Mouse (Mus musculus) kidney, postnatal 4 days (tissue): Measurements from ENCODE around the gene Gabbr2.

Source experiments
- DNase-seq, 2 experiments: peaks; one replicate each; pipeline ENCODE4 v3.0.0; 2021; ENCODE audit warnings: mixed read lengths in 2 of 2

Gene Gabbr2

GRCm38 (mm10) chr4:46806876-46807275, 184.8 kb downstream of the Gabbr2 start:
- no peak for DNase-seq

DNA sequence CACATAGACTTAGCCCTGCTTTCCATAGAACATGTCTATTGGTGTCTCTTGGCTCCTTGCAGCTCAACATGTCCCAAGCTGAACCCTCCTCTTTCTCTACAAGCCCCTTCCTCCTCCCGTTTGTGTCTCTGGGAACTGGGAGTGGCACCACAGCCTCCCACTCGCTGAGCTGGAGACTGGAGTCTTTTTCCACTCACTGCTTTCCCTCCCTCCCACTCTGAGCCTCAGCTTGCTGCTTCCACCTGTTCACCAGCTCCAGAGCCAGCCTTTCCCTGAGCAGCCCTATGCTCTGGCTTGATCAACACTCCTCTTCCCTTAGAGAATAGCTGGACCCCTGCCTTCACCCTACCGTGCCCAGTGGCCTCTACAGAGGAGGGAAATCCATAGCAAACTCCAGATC, 185.8 kb downstream of the Gabbr2 start:
- DNase-seq, result no peak

DNA sequence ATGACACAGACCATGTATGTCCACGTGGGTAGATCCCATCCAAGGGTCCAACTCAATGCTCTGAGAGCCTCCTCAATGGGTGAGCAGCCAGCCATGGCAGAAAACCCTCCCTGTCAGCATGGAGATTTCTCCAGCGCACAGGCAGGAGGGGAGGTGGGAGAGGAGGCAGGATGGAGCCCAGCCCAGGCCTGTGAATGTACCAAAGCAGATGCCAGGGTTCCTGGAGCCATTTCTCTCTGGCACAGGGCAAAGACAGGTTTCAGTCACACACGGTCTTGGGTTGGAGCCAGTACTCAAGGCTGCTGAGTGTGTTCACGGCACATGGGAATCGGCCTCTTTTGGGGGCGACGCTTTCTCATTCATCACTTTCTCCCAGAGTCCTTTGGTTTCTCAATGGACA, 189.3 kb downstream of the Gabbr2 start:
- no peak for DNase-seq

DNA sequence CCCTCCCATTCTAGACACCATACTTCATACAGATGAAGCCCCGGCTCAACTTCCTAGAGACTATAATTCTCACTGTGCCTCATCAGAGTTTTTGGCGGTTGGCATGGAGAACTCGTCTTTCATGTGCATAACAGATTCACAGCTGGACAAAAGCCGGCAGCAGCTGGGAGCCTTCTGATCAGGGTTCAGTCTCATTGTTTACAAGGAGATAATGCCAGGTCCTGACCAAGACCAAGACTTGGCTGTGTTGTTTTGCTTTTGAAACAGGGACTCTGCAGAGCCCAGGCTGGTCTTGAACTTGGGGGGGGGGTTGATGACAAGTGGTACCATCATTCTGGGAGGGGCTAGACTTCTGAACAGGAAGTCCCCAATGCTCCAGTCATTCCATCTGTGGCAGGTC, 191.8 kb downstream of the Gabbr2 start:
- no peak for DNase-seq

DNA sequence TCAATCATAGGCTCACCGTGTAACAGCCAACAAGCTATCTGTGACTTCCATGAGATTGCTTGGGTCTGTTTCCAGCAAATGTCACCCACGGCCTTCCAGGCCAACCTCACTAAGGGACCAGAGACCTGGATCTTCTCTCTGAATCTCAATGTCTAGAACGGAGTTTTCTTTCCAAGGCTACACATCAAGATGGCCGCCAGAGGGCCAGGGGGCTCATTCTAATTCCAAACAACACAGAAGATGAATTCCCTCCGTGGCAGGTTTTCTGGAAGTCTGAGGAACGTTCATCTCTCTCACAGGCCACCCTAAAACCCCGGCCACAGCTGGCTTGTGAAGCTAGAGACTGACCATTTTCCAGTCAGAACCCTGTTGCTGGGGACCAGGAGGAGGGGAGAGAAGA, 196.0 kb downstream of the Gabbr2 start:
- DNase-seq, result peak; percentile 37 to 43

DNA sequence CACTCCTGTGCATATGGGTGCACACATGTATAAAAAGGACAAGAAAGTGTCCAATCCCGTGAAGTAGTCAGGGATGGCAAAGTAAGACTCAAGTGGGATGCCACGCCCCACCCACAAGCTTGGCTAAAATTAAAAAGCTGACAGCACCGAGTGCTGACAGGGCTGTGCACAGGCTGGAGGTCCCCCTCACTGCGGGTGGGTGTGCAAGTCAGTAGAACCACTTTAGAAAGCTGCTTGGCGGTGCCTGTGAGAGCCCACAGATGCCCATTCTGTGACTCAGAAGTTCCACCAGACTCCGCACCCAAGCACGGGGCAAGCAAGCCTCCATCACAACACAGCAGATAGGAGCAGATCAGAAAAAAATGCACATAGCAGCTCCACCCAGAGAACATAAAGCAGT, 197.1 kb downstream of the Gabbr2 start:
- no peak for DNase-seq

DNA sequence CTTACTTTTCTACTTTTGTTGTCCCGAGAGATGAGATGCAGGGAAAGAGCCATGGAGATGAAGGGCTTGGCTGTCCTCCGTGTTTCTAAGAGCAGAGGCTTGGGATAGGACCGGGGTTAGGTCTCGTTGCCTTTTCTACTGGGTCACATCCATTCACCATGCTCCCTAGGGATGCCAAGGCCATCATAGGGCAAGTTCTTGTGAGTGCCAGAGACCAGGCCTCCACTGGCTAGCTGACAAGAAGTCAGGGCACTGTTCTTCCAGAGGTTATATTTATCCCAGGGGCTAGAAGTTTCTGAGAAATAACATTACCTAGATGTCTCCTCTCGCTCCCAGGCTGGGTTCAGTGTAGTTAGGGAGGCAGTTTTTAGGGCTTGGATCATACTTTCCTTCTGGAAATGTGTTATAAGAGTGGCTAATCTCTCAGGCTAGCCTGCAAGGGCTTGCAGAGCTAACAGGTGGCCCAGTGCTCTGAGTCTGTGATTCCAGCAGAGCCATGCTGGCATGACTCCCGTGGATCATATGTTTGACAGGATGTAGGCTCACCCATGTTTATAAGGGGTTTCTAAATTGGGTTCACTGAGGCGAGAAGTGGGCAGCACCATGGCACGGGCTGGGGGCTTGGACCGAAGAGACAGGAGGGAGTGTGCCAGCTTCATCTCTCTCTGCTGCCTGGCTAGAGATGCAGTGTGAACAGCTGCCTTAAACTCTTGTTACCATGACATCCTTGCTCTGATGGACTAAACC, 199.2 kb downstream of the Gabbr2 start:
- no peak for DNase-seq

GRCm38 (mm10) chr4:46791268-46791951, 200.3 kb downstream of the Gabbr2 start:
- DNase-seq, result no peak

DNA sequence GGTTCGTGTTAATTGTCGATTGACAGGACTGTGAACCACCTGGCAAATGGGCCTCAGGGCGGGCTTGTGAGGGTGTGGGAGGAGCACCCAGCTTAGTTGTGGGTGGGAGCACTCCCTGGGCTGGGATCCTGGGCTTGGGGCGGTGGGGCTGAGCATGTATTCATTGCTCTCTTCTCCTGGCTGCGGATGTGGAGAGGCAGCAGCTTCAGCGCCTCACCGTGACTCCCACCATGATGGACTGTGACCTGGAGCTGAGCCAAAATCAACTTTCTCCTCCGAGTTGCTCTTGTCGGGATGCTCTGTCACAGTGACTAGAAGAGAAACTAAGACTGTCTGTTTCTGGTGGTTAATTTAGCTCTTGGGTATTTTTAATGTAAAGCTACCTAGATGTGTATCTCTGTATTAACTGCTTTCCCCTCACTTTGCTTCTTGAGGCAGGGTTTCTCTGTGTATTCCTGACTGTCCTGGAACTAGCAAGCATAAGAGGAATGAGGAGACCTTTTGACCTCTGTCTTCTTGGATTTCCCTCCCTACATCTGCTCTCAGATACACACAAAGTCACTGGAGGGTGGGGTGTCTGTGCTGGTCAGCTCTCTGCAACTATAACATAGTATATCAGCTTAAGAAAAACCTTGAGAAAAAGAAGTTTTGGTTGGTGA, 200.9 kb downstream of the Gabbr2 start:
- peak; percentile 60 to 72 for DNase-seq

GRCm38 (mm10) chr4:46784430-46785049, 207.1 kb downstream of the Gabbr2 start:
- DNase-seq, result no peak

DNA sequence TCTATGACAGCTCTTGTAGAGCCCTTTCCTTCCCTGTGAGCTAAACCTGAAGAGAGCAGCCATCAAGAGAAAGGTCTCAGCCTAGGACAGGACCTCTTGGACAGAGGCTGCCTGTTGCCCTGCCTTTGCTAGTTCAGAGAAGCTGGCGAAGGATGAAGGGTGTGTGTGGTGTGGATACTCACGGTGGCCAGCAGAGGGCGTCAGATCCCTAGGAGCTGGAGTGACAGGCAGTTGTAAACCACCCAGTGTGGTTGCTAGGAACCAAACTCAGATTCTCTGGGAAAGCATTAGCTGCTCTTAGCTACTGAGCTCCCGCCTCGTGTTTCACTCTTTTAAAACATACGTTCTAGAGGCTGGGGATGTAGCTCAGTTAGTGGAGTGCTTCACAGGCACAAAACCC, 210.6 kb downstream of the Gabbr2 start:
- peak; percentile 14 to 24 for DNase-seq

GRCm38 (mm10) chr4:46775959-46776358, 215.7 kb downstream of the Gabbr2 start:
- no peak for DNase-seq

DNA sequence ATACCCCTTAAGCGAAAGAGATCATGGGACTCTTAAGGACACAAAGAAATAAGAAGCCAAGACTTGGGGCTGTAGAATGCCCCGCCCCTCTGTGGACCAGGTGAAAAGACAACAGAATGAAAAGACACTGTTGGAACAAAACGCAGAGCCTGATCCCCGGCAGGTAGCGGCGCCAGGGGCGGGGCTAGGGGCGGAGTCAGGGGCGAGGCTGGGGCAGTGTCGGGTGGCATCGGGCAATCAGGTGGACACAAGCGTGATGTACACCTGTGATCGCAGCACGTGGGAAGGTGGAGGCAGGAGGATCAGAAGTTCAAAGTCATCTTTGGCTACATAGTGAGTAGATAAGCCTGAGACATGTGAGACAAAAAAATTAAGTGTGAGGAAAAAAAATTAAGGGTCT, 217.0 kb downstream of the Gabbr2 start:
- peak; percentile 47 to 48 for DNase-seq

GRCm38 (mm10) chr4:46773243-46773642, 218.4 kb downstream of the Gabbr2 start:
- no peak for DNase-seq

GRCm38 (mm10) chr4:46772591-46772990, 219.1 kb downstream of the Gabbr2 start:
- DNase-seq, result no peak

GRCm38 (mm10) chr4:46771116-46771515, 220.6 kb downstream of the Gabbr2 start:
- DNase-seq, result no peak

GRCm38 (mm10) chr4:46770635-46771034, 221.0 kb downstream of the Gabbr2 start:
- no peak for DNase-seq

- no peak for DNase-seq
These were observed 221.6 kb downstream of the Gabbr2 start for GRCm38 (mm10) chr4:46770090-46770489.

GRCm38 (mm10) chr4:46766326-46766725, 225.3 kb downstream of the Gabbr2 start:
- no peak for DNase-seq

GRCm38 (mm10) chr4:46759838-46760237, 231.8 kb downstream of the Gabbr2 start:
- DNase-seq, result no peak

GRCm38 (mm10) chr4:46758340-46759041, 233.2 kb downstream of the Gabbr2 start:
- no peak for DNase-seq

GRCm38 (mm10) chr4:46754407-46755194, 237.1 kb downstream of the Gabbr2 start:
- peak; percentile 15 to 36 for DNase-seq
